Mouse (Mus musculus): ENCODE measurements at regions not wholly inside any gene's neighbourhood (a gene's known extent, or its start where the extent isn't known, plus 50 kb on each side); places are given as distances from the start of the nearest gene placed in this dataset.

DNA sequence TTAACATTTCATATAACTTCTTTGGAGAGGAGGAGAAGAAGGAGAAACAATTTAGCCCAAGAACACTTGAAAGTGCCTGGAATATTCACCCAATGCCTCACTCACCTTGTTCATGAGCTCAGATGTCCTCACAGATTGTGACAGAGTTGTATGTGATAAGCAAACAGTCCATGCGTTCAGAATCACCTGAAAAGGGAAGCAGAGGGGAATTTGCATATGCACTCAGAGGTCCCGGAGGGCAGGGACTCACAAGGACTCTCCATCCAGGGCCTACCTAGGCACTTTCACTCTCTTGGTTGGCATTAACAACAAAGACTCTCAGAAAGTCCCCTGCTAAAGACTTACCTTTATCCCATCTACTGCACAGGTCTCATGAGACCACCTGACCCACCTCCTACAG, 75.6 kb upstream of the Lipc start:
- Histone ChIP-seq H3K27ac (ENCODE audit: insufficient read depth, low read length) (no peak overlapping the region), H3K4me3 (ENCODE audit: extremely low read depth, insufficient read depth, insufficient read length) (no peak overlapping the region), H3K27me3 (ENCODE audit: control insufficient read depth, insufficient read depth, low read length) (no peaks in the 10 kb centered on the region), H3K4me1 (ENCODE audit: control insufficient read depth, insufficient read depth, insufficient read length) (peaks cover 13% of the 10 kb centered on the region), H3K36me3 (ENCODE audit: control insufficient read depth, insufficient read depth, low read length) (no peaks in the 10 kb centered on the region)
- no peak for TF ChIP-seq POLR2A (IDR thresholded peaks at IDR 0.05; ENCODE audit: low read depth, low read length)
- TF ChIP-seq CTCF (IDR thresholded peaks at IDR 0.05; ENCODE audit: extremely low read depth, insufficient read depth, insufficient read length, insufficient replicate concordance): no peak
- DNase-seq (ENCODE audit: low read depth in 1 of 2, low spot score in 2 of 2): peak; percentile 23 to 41
- 35% methylated on average over 2 of the region's 2 CpGs for WGBS

DNA sequence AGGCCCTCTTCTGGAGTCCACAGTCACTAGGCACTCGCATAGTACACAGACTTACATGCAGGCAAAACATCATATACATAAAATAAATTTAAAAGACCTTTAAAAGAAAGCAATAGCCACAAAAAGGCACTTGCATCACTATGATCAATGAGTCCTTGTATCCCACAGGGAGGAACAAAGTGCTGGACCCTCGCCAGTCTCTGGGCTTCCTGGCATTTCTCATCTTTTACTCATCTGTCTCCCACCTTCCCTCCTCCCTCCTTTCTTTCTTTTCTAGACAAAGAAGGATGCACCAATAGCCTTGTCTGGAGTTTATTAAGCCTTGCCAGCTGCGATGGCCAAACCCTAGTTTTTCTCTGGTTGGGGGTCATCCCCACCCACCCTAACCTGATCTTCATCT, 73.2 kb upstream of the Lipc start:
- H3K27me3 ChIP-seq (ENCODE audit: control insufficient read depth, insufficient read depth, low read length): no peaks in the 10 kb centered on the region
- no peaks in the 10 kb centered on the region for H3K36me3 ChIP-seq (ENCODE audit: control insufficient read depth, insufficient read depth, low read length)
- H3K4me3 ChIP-seq (ENCODE audit: extremely low read depth, insufficient read depth, insufficient read length): no peak overlapping the region
- no peak overlapping the region for H3K27ac ChIP-seq (ENCODE audit: insufficient read depth, low read length)
- H3K4me1 ChIP-seq (ENCODE audit: control insufficient read depth, insufficient read depth, insufficient read length): peaks cover 5% of the 10 kb centered on the region
- WGBS: 86% methylated on average over 3 of the region's 3 CpGs
- TF ChIP-seq POLR2A (IDR thresholded peaks at IDR 0.05; ENCODE audit: low read depth, low read length) (no peak), CTCF (IDR thresholded peaks at IDR 0.05; ENCODE audit: extremely low read depth, insufficient read depth, insufficient read length, insufficient replicate concordance) (no peak)
- no peak for DNase-seq (ENCODE audit: low read depth in 1 of 2, low spot score in 2 of 2)

DNA sequence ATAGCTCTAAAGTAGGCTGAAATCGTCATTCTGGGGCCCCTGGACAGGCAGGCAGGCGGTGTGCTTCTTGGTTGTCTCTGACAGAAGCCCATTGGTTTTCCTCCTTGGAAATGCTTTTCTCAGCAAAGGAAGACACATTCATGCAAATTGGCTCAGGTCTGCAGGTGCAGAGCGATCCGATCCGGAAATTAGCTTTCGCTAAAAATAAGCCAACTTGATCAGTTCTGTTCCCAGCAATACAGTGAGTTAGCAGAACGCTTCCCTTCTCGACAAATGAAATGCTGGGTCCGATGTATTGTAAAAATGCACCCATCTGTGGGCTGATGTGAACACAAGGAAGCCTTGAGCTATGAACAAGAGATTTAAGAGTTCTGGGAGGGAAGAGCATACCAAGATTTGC, 66.2 kb upstream of the Lipc start:
- H3K4me3 ChIP-seq (ENCODE audit: extremely low read depth, insufficient read depth, insufficient read length): no peak overlapping the region
- TF ChIP-seq CTCF (IDR thresholded peaks at IDR 0.05; ENCODE audit: extremely low read depth, insufficient read depth, insufficient read length, insufficient replicate concordance): no peak
- no peak for TF ChIP-seq POLR2A (IDR thresholded peaks at IDR 0.05; ENCODE audit: low read depth, low read length)
- peak overlapping the region; percentile 32 for H3K27ac ChIP-seq (ENCODE audit: insufficient read depth, low read length)
- no peak for DNase-seq (ENCODE audit: low read depth in 1 of 2, low spot score in 2 of 2)
- WGBS: 63% methylated on average over 9 of the region's 9 CpGs
- H3K36me3 ChIP-seq (ENCODE audit: control insufficient read depth, insufficient read depth, low read length): no peaks in the 10 kb centered on the region
- H3K27me3 ChIP-seq (ENCODE audit: control insufficient read depth, insufficient read depth, low read length): no peaks in the 10 kb centered on the region
- H3K4me1 ChIP-seq (ENCODE audit: control insufficient read depth, insufficient read depth, insufficient read length): peaks cover 20% of the 10 kb centered on the region; the same call in 1 of the 2 replicates

DNA sequence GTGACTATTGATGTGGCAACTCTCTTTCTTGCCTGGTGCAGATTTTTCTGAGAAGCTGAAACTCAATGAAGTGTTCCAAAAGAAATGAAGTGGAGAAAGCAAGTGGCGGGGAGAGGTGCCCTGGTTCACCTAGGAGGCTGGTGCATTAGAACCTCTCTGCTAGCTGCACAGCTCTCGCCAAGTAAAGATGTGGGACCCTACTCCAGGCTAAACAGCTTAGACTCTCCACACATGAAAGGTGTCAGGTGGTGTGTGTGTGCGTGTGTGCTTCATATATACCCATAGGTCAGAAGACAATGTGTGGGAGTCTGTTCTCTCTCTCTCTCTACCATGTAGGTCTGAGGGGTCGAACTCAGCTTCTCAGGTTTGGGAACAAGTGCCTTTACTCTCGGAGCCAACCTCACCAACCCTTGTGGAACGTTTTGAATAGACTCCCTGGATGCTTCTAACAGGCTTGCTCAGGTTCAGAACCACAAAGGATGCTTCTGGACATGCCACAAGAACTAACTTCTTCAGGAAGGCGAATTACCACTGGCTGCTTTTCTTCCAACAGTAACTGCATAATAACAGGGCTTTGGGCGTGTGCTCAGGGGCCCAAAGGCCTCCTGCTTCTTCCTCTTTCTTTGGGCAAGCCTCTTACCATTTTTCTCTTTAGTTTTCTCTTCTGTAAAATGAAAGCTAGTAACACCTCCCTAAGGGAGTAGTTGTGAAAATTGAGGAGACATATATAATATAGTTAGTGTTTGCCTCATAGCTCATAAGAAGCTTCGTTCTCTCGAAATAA, 65.6 kb upstream of the Lipc start:
- no peaks in the 10 kb centered on the region for H3K36me3 ChIP-seq (ENCODE audit: control insufficient read depth, insufficient read depth, low read length)

DNA sequence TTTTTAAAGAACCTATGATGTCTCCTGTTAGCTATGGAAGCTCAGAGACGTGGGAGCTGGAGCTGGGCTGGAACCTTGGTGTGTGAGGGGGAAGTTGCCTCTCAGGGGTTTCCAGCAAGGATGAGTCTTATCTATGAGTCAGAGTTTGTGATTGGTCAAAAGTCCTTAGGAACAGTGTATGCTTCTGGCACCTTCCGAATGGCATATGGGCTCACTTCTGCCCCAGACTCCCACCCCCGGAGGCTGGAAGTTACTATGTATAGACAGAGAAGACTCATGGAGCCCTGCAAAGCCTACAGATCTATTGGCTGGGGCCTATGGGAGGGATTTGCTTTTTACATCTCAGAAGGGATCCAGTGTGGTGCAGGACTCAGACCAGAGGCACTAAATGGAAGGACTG, 63.9 kb upstream of the Lipc start:
- Histone ChIP-seq H3K4me1 (ENCODE audit: control insufficient read depth, insufficient read depth, insufficient read length) (peaks cover 20% of the 10 kb centered on the region; the same call in 1 of the 2 replicates), H3K4me3 (ENCODE audit: extremely low read depth, insufficient read depth, insufficient read length) (no peak overlapping the region), H3K36me3 (ENCODE audit: control insufficient read depth, insufficient read depth, low read length) (no peaks in the 10 kb centered on the region), H3K27ac (ENCODE audit: insufficient read depth, low read length) (no peak overlapping the region), H3K27me3 (ENCODE audit: control insufficient read depth, insufficient read depth, low read length) (no peaks in the 10 kb centered on the region)
- TF ChIP-seq POLR2A (IDR thresholded peaks at IDR 0.05; ENCODE audit: low read depth, low read length) (no peak), CTCF (IDR thresholded peaks at IDR 0.05; ENCODE audit: extremely low read depth, insufficient read depth, insufficient read length, insufficient replicate concordance) (no peak)
- no peak for DNase-seq (ENCODE audit: low read depth in 1 of 2, low spot score in 2 of 2)
- WGBS: 81% methylated on average over 3 of the region's 3 CpGs

More for the DNA sequence above, 65.6 kb upstream of the Lipc start:
- Histone ChIP-seq H3K4me1 (ENCODE audit: control insufficient read depth, insufficient read depth, insufficient read length) (peaks cover 20% of the 10 kb centered on the region; the same call in 1 of the 2 replicates), H3K27ac (ENCODE audit: insufficient read depth, low read length) (peak overlapping the region; percentile 36), H3K27me3 (ENCODE audit: control insufficient read depth, insufficient read depth, low read length) (no peaks in the 10 kb centered on the region), H3K4me3 (ENCODE audit: extremely low read depth, insufficient read depth, insufficient read length) (no peak overlapping the region)
- 42% methylated on average over 10 of the region's 10 CpGs for WGBS
- no peak for TF ChIP-seq CTCF (IDR thresholded peaks at IDR 0.05; ENCODE audit: extremely low read depth, insufficient read depth, insufficient read length, insufficient replicate concordance)
- TF ChIP-seq POLR2A (IDR thresholded peaks at IDR 0.05; ENCODE audit: low read depth, low read length): no peak
- no peak for DNase-seq (ENCODE audit: low read depth in 1 of 2, low spot score in 2 of 2)

DNA sequence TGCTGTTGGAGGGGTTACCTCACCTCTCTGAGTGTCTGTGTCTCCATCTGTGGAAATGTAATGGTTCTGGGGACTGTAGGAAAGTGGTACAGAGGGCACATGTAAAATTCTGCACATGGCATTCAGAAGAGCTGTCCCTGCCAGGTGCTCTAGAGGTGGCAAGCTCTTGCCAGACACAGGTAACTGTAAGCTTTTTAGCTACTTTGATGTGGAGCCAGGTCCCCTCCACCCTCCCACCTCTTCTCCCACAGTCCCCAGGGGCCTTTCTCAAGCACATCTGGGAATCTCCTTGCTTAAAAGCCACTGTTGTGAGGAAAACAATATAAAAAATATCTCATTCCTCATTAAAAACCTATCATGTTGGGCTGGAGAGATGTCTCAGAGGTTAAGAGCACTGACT, 63.4 kb upstream of the Lipc start:
- peaks cover 20% of the 10 kb centered on the region; the same call in 1 of the 2 replicates for H3K4me1 ChIP-seq (ENCODE audit: control insufficient read depth, insufficient read depth, insufficient read length)
- H3K4me3 ChIP-seq (ENCODE audit: extremely low read depth, insufficient read depth, insufficient read length): no peak overlapping the region
- no peak for DNase-seq (ENCODE audit: low read depth in 1 of 2, low spot score in 2 of 2)
- H3K27ac ChIP-seq (ENCODE audit: insufficient read depth, low read length): no peak overlapping the region
- no peak for TF ChIP-seq POLR2A (IDR thresholded peaks at IDR 0.05; ENCODE audit: low read depth, low read length)
- TF ChIP-seq CTCF (IDR thresholded peaks at IDR 0.05; ENCODE audit: extremely low read depth, insufficient read depth, insufficient read length, insufficient replicate concordance): no peak
- H3K27me3 ChIP-seq (ENCODE audit: control insufficient read depth, insufficient read depth, low read length): no peaks in the 10 kb centered on the region
- no peaks in the 10 kb centered on the region for H3K36me3 ChIP-seq (ENCODE audit: control insufficient read depth, insufficient read depth, low read length)

DNA sequence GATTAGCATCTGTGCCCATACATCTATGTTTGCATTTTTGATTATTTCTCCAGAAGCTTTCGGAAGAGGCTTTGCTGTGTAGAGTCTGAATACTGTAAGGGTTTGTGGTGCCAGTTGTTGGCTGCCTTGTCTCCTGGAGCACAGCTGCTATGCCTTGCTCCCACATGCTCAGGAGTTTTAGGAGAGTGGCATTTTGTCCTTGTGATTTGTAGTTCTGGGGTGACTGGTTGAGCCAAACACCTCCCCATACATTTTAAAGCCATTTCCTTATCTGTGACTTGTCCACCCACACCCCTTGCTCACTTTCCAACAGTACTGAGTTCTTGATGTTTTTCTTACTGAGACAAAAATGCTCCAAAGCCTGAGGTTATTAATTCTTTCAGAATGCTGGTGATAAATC, 60.4 kb upstream of the Lipc start:
- Histone ChIP-seq H3K27ac (ENCODE audit: insufficient read depth, low read length) (no peak overlapping the region), H3K4me1 (ENCODE audit: control insufficient read depth, insufficient read depth, insufficient read length) (peaks cover 1% of the 10 kb centered on the region; the same call in 1 of the 2 replicates), H3K36me3 (ENCODE audit: control insufficient read depth, insufficient read depth, low read length) (no peaks in the 10 kb centered on the region), H3K27me3 (ENCODE audit: control insufficient read depth, insufficient read depth, low read length) (no peaks in the 10 kb centered on the region), H3K4me3 (ENCODE audit: extremely low read depth, insufficient read depth, insufficient read length) (no peak overlapping the region)
- no peak for TF ChIP-seq CTCF (IDR thresholded peaks at IDR 0.05; ENCODE audit: extremely low read depth, insufficient read depth, insufficient read length, insufficient replicate concordance)
- no peak for TF ChIP-seq POLR2A (IDR thresholded peaks at IDR 0.05; ENCODE audit: low read depth, low read length)
- no peak for DNase-seq (ENCODE audit: low read depth in 1 of 2, low spot score in 2 of 2)
- 87% methylated on average over 1 of the region's 1 CpGs for WGBS
